Mouse (Mus musculus) embryonic facial prominence, embryonic 11.5 days (tissue): ENCODE data around the gene Ankfy1. TPM values are rescaled to one million over a fixed set of nuclear protein-coding genes. Genes with fewer than 3 reads are reported as not detected.

ENCODE experiments used
- ATAC-seq: fragments of 200-750 bp; cut with Nextera tagmentation; replicated peaks from 2 replicates; pipeline ENCODE4 v1.8.0; 2017; ENCODE audit warnings: low read depth; ENCODE audit not compliant: insufficient number of reproducible peaks, low FRiP score, low TSS enrichment
- DNase-seq: peaks from one replicate; pipeline ENCODE4 v3.0.0-alpha.2; 2015; ENCODE audit warnings: low spot score
- H3K27ac ChIP-seq: fragments of 300-500 bp; sonication (generic); replicated peaks from 2 replicates; pipeline ENCODE4 v1.5.1; 2014; ENCODE audit warnings: mild to moderate bottlenecking, low read depth, low read length, control low read depth
- H3K27me3 ChIP-seq: fragments of 300-500 bp; sonication (generic); 2 replicates; pipeline ENCODE4 v1.6.1; 2014; ENCODE audit warnings: mild to moderate bottlenecking, low read length, moderate library complexity, mixed read lengths; ENCODE audit not compliant: control insufficient read depth, insufficient read depth
- H3K36me3 ChIP-seq: fragments of 300-500 bp; sonication (generic); replicated peaks from 2 replicates; pipeline ENCODE4 v1.6.1; 2014; ENCODE audit warnings: low read depth, mild to moderate bottlenecking, low read length, moderate library complexity, mixed read lengths; ENCODE audit not compliant: control insufficient read depth, insufficient read depth
- H3K4me1 ChIP-seq: fragments of 300-500 bp; sonication (generic); 2 replicates; pipeline ENCODE4 v1.6.1; 2014; ENCODE audit warnings: low read length, mixed read lengths; ENCODE audit not compliant: control insufficient read depth, insufficient read depth
- H3K4me2 ChIP-seq: fragments of 300-500 bp; sonication (generic); 2 replicates; pipeline ENCODE4 v1.6.1; 2014; ENCODE audit warnings: low read depth, mild to moderate bottlenecking, control low read depth, low read length, moderate library complexity
- H3K4me3 ChIP-seq: fragments of 300-500 bp; sonication (generic); 2 replicates; pipeline ENCODE4 v1.5.1; 2014; ENCODE audit warnings: low read depth, low read length, control low read depth
- H3K9ac ChIP-seq: fragments of 300-500 bp; sonication (generic); replicated peaks from 2 replicates; pipeline ENCODE4 v1.6.1; 2014; ENCODE audit warnings: mild to moderate bottlenecking, control low read depth, low read length
- H3K9me3 ChIP-seq: fragments of 300-500 bp; sonication (generic); replicated peaks from 2 replicates; pipeline ENCODE4 v1.6.1; 2016; ENCODE audit warnings: mild to moderate bottlenecking, low read length, inconsistent platforms, mixed read lengths; ENCODE audit not compliant: control insufficient read depth
- WGBS: fragments of 180-500 bp; shearing (Covaris S2); extraction: QIAGEN DNeasy Blood & Tissue Kit; methylation state at CpG from one replicate; pipeline ENCODE4 v1.1.7; 2014; 5-methylcytosine and 5-hydroxymethylcytosine counted together
- polyA plus RNA-seq: library from polyadenylated mRNA; unstranded; fragments of >200 nt; fragmentation: Nextera tagmentation; extraction: Ambion mirVana; gene quantifications from 2 replicates; pipeline ENCODE4 v1.2.1, GENCODE M21; 2014

The Ankfy1 gene
- polyA plus RNA-seq, 1 experiment from 2014 or later = 30.3 TPM

GRCm38 (mm10) chr11:72671294-72671988 is 18.4 kb upstream of the Ankfy1 start:
- Histone ChIP-seq H3K27ac (no peak overlapping the region), H3K4me2 (no peak overlapping the region), H3K4me1 (no peaks in the 10 kb centered on the region), H3K9me3 (no peaks in the 10 kb centered on the region), H3K9ac (no peak overlapping the region), H3K27me3 (no peaks in the 10 kb centered on the region), H3K36me3 (no peaks in the 10 kb centered on the region), H3K4me3 (no peak overlapping the region)
- WGBS = 80% methylated on average over 6 of the region's 6 CpGs
- DNase-seq (no peak), ATAC-seq (no peak)

GRCm38 (mm10) chr11:72672438-72672837 is 17.4 kb upstream of the Ankfy1 start:
- no peaks in the 10 kb centered on the region for H3K4me1 ChIP-seq
- no peak overlapping the region for H3K9ac ChIP-seq
- H3K27ac ChIP-seq = no peak overlapping the region
- H3K4me3 ChIP-seq = no peak overlapping the region
- 84% methylated on average over 1 of the region's 1 CpGs for WGBS
- DNase-seq = no peak
- ATAC-seq = no peak
- H3K36me3 ChIP-seq = no peaks in the 10 kb centered on the region
- H3K27me3 ChIP-seq = no peaks in the 10 kb centered on the region
- no peaks in the 10 kb centered on the region for H3K9me3 ChIP-seq
- no peak overlapping the region for H3K4me2 ChIP-seq

- WGBS = 67% methylated on average over 2 of the region's 2 CpGs
Observed at GRCm38 (mm10) chr11:72675280-72675679, 14.5 kb upstream of the Ankfy1 start.

GRCm38 (mm10) chr11:72680726-72681125 is 9.1 kb upstream of the Ankfy1 start:
- no peak for DNase-seq
- Histone ChIP-seq H3K4me3 (no peak overlapping the region), H3K4me2 (no peak overlapping the region), H3K9ac (no peak overlapping the region), H3K4me1 (no peaks in the 10 kb centered on the region), H3K36me3 (no peaks in the 10 kb centered on the region), H3K27me3 (no peaks in the 10 kb centered on the region), H3K9me3 (no peaks in the 10 kb centered on the region), H3K27ac (no peak overlapping the region)
- ATAC-seq = no peak

More at GRCm38 (mm10) chr11:72675280-72675679, 14.5 kb upstream of the Ankfy1 start:
- Histone ChIP-seq H3K4me2 (no peak overlapping the region), H3K4me1 (no peaks in the 10 kb centered on the region), H3K9me3 (no peaks in the 10 kb centered on the region), H3K27ac (no peak overlapping the region), H3K9ac (no peak overlapping the region), H3K27me3 (no peaks in the 10 kb centered on the region), H3K4me3 (no peak overlapping the region), H3K36me3 (no peaks in the 10 kb centered on the region)
- no peak for ATAC-seq
- no peak for DNase-seq

GRCm38 (mm10) chr11:72683402-72683801 is 6.4 kb upstream of the Ankfy1 start:
- Histone ChIP-seq H3K4me1 (no peaks in the 10 kb centered on the region), H3K9me3 (no peaks in the 10 kb centered on the region), H3K27ac (no peak overlapping the region), H3K9ac (no peak overlapping the region), H3K4me3 (no peak overlapping the region), H3K4me2 (no peak overlapping the region), H3K27me3 (no peaks in the 10 kb centered on the region), H3K36me3 (no peaks in the 10 kb centered on the region)
- DNase-seq (no peak), ATAC-seq (no peak)
- 95% methylated on average over 2 of the region's 2 CpGs for WGBS

GRCm38 (mm10) chr11:72686697-72687096 is 3.1 kb upstream of the Ankfy1 start:
- no peak for ATAC-seq
- no peaks in the 10 kb centered on the region for H3K4me1 ChIP-seq
- H3K9me3 ChIP-seq = no peaks in the 10 kb centered on the region
- no peaks in the 10 kb centered on the region for H3K36me3 ChIP-seq
- no peak overlapping the region for H3K4me3 ChIP-seq
- H3K27ac ChIP-seq = no peak overlapping the region
- H3K4me2 ChIP-seq = no peak overlapping the region
- H3K27me3 ChIP-seq = no peaks in the 10 kb centered on the region
- no peak for DNase-seq
- H3K9ac ChIP-seq = no peak overlapping the region

GRCm38 (mm10) chr11:72688242-72688641 is 1.6 kb upstream of the Ankfy1 start:
- ATAC-seq (no peak), DNase-seq (peak; percentile 45)
- Histone ChIP-seq H3K36me3 (no peaks in the 10 kb centered on the region), H3K9me3 (no peaks in the 10 kb centered on the region), H3K4me3 (no peak overlapping the region), H3K27ac (no peak overlapping the region), H3K4me2 (no peak overlapping the region), H3K9ac (no peak overlapping the region), H3K4me1 (no peaks in the 10 kb centered on the region), H3K27me3 (no peaks in the 10 kb centered on the region)
- WGBS = 7% methylated on average over 5 of the region's 5 CpGs

- WGBS = 74% methylated on average over 3 of the region's 3 CpGs
- no peaks in the 10 kb centered on the region for H3K4me1 ChIP-seq
Observed at GRCm38 (mm10) chr11:72689115-72689514, 691 bp upstream of the Ankfy1 start.

More at GRCm38 (mm10) chr11:72689115-72689514, 691 bp upstream of the Ankfy1 start:
- Histone ChIP-seq H3K27me3 (no peaks in the 10 kb centered on the region), H3K9me3 (no peaks in the 10 kb centered on the region), H3K36me3 (no peaks in the 10 kb centered on the region), H3K27ac (0 out of 2 replicates have a peak overlapping the region, but pooled peaks have one; percentile 41), H3K9ac (peak overlapping the region; percentile 83; the same call in 1 of the 2 replicates), H3K4me3 (peak overlapping the region; percentile 63), H3K4me2 (peak overlapping the region; percentile 45)
- DNase-seq (no peak), ATAC-seq (no peak)
